Mouse (Mus musculus) midbrain, embryonic 14.5 days (tissue): ENCODE measurements around the gene Atp6ap1. TPM values are rescaled to one million over a fixed set of nuclear protein-coding genes. Genes with fewer than 3 reads are reported as not detected.

Experiments used
- ATAC-seq: fragments of 200-750 bp; cut with Nextera tagmentation; 2 replicates; pipeline ENCODE4 v1.8.0; 2017; ENCODE audit warnings: moderate number of reproducible peaks, moderate library complexity; ENCODE audit not compliant: low FRiP score, low TSS enrichment
- DNase-seq: peaks from one replicate; pipeline ENCODE4 v3.0.0-alpha.2; 2015
- H3K27ac ChIP-seq: fragments of 300-500 bp; sonication (generic); replicated peaks from 2 replicates; pipeline ENCODE4 v1.5.1; 2014; ENCODE audit warnings: mild to moderate bottlenecking, low read depth, low read length, moderate library complexity
- H3K27me3 ChIP-seq: fragments of 300-500 bp; sonication (generic); 2 replicates; pipeline ENCODE4 v1.6.1; 2014; ENCODE audit warnings: low read length, control low read depth, mixed read lengths; ENCODE audit not compliant: control insufficient read depth, insufficient read depth
- H3K36me3 ChIP-seq: fragments of 300-500 bp; sonication (generic); 2 replicates; pipeline ENCODE4 v1.6.1; 2014; ENCODE audit warnings: low read length, control low read depth; ENCODE audit not compliant: control insufficient read depth, insufficient read depth
- H3K4me1 ChIP-seq: fragments of 300-500 bp; sonication (generic); 2 replicates; pipeline ENCODE4 v1.6.1; 2014; ENCODE audit warnings: mild to moderate bottlenecking, antibody characterized with exemption, low read length, control low read depth; ENCODE audit not compliant: control insufficient read depth, insufficient read depth
- H3K4me2 ChIP-seq: fragments of 300-500 bp; sonication (generic); 2 replicates; pipeline ENCODE4 v1.6.1; 2014; ENCODE audit warnings: mild to moderate bottlenecking, low read length, moderate library complexity
- H3K4me3 ChIP-seq: fragments of 300-500 bp; sonication (generic); replicated peaks from 2 replicates; pipeline ENCODE4 v1.5.1; 2014; ENCODE audit warnings: low read depth, low read length
- H3K9ac ChIP-seq: fragments of 300-500 bp; sonication (generic); replicated peaks from 2 replicates; pipeline ENCODE4 v1.6.1; 2014; ENCODE audit warnings: mild to moderate bottlenecking, low read length, moderate library complexity
- H3K9me3 ChIP-seq: fragments of 300-500 bp; sonication (generic); 2 replicates; pipeline ENCODE4 v1.6.1; 2016; ENCODE audit warnings: low read length, control low read depth, mixed read lengths; ENCODE audit not compliant: control insufficient read depth
- WGBS: fragments of 180-500 bp; shearing (Covaris S2); extraction: QIAGEN DNeasy Blood & Tissue Kit; methylation state at CpG from one replicate; pipeline ENCODE4 v1.1.7; 2014; 5-methylcytosine and 5-hydroxymethylcytosine counted together
- polyA plus RNA-seq: library from polyadenylated mRNA; unstranded; fragments of >200 nt; fragmentation: Nextera tagmentation; extraction: Ambion mirVana; gene quantifications from 2 replicates; pipeline ENCODE4 v1.2.1, GENCODE M21; 2014

Atp6ap1 gene
- polyA plus RNA-seq, result 220 and 235 TPM in 2 replicates

DNA sequence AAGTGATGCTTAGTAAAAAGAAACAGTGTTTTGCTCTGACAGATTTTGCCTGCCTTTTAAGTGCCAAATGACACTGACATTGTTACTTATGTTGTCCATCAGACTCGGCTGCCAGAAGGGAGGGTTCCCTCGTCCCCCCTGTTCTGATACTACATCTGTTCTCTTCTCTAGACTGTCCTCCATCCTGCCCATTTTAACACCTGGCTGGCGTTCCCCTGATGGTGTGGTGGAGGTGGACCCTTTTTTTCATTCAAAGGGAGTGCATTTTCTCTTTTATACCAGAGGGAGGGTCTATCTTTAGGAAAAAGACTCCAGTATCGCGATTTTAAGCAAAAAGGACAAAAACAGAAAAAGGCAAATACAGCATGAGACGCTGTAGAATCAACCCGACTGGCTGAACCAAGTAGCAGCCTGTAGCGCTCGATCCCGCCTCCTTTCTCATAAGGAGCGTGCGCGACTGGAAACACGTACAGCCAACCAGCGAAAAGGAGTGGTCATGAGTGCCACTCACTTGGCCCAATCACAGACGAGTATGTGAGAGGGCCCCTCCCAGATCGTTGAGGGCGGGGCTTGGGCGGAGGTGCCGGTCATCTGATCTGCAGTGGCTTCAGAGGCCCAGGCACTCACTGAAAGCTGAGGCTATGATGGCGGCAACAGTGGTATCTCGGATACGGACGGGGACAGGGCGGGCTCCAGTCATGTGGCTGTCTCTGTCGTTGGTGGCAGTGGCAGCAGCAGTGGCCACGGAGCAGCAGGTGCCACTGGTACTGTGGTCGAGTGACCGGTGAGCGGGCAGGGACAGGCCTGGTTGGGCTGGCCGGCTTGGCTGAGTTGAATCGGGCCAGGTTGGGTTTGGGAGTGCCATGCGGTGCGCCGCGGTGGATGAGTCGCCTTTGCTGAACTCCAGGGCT is at the start of gene Atp6ap1:
Atp6ap1 (plus strand) TSS at position 560 of the 911 bp plus-strand sequence.
- Histone ChIP-seq H3K9ac (peak within 1 kb of the TSS; percentile 62), H3K27ac (peak within 1 kb of the TSS; percentile 70), H3K4me2 (peak within 1 kb of the TSS; percentile 62), H3K4me1 (0 out of 2 replicates have a peak, but pooled peaks cover 4% of the 10 kb centered on the region), H3K27me3 (no peaks in the 10 kb centered on the region), H3K36me3 (peaks cover 12% of the 10 kb centered on the region; the same call in 1 of the 2 replicates), H3K9me3 (no peaks in the 10 kb centered on the region), H3K4me3 (peak within 1 kb of the TSS; percentile 58)
- DNase-seq (peak; percentile 94), ATAC-seq (peak; percentile 98)
- whole genome bisulfite sequencing, result 19% methylated on average over 37 of the region's 37 CpGs

DNA sequence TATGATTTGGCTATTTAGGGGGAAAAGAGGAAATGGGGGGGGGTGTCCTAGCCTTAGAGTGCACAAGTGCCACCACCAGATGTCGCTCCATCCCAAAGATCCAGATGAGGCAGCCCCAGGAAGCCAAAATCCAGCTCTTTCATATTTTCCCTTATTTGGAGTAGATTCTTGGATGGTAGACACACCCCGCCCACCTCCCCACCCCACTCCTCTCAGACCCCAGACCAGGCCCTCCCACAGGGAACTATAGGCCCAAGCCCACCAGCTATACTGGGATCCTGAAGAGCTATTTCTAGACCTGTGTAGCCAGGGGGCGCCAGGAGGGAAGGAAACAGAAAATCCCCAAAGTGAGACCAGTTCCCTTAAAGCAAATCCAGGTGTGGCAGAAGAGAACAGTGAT is 48.2 kb upstream of the Atp6ap1 start:
- no peak overlapping the region for H3K4me3 ChIP-seq
- DNase-seq (peak; percentile 79), ATAC-seq (no peak)
- WGBS, result 19% methylated on average over 3 of the region's 3 CpGs
- H3K9me3 ChIP-seq, result no peaks in the 10 kb centered on the region
- H3K4me2 ChIP-seq, result 0 out of 2 replicates have a peak overlapping the region, but pooled peaks have one; percentile 59
- H3K9ac ChIP-seq, result no peak overlapping the region
- peaks cover 3% of the 10 kb centered on the region; the same call in 1 of the 2 replicates for H3K4me1 ChIP-seq
- H3K27ac ChIP-seq, result no peak overlapping the region
- no peaks in the 10 kb centered on the region for H3K36me3 ChIP-seq
- no peaks in the 10 kb centered on the region for H3K27me3 ChIP-seq

DNA sequence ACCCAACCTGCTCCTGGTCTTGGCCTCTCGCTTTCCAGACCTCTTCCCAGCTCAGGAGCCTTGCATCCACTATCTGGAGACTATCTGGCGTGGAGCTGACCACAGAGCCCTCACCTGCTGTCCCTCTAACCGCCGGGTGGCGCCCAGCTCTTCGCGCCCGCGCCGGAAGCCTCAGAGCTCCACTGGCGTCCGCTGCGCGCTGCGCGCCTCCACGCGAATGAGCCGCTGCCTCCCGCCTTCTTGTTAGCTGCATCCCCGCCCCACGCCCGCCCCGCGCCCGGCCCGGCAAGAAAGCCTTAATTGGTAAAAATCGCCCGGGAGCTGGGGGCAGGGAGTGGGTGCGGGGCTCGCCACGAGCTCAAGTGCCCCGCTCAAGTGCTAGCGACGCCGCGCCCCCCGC is 47.3 kb upstream of the Atp6ap1 start, which contains the start of gene Flna:
Flna (minus strand) TSS at position 206 of the 400 bp plus-strand sequence.
- no peaks in the 10 kb centered on the region for H3K27me3 ChIP-seq
- DNase-seq, result peak; percentile 79
- H3K4me1 ChIP-seq, result no peaks in the 10 kb centered on the region
- H3K9me3 ChIP-seq, result no peaks in the 10 kb centered on the region
- no peak for ATAC-seq
- H3K9ac ChIP-seq, result peak within 1 kb of the TSS; percentile 54
- peak within 1 kb of the TSS; percentile 45 for H3K27ac ChIP-seq
- H3K4me2 ChIP-seq, result peak within 1 kb of the TSS; percentile 59
- H3K36me3 ChIP-seq, result no peaks in the 10 kb centered on the region
- 21% methylated on average over 38 of the region's 38 CpGs for WGBS
- peak within 1 kb of the TSS; percentile 35 for H3K4me3 ChIP-seq

DNA sequence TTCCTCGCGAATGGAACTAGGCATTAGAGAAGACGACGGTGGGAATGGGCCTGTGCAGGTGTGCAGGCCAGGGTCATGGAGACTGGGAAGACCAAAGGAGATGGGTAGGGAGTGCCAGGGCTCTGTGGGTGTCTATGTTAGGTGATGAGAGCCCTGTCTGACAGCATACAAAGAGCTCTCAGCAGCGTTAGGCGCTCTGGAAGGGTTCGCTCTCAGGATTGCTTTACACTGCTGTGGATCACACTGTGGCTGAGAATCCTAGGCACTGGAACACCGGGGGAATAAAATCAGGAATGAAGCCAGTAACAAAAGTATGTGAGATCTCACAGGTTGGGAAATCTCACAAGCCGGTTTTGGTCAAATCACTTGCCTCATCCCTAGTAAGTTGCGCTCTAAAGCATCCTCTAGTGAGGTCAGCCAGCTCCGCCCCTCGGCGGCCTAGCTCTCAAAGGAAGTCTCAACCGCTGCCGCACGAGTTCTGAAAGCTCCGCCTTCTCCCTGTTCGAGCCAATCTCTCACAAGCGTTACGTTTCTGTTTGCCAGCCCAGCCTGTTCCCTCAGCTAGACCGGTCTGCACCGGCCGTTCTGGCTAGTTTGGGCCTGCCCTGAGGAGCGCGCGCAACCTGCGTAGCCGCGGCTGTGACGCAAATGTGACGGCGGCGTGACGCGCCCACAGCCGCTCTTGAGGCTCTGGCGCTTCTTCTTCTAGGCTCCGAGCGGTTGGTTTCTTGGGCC is 42.6 kb upstream of the Atp6ap1 start, which contains the start of gene Emd:
Emd (plus strand) TSS at position 535 of the 735 bp plus-strand sequence.
- peaks cover 4% of the 10 kb centered on the region; the same call in 1 of the 2 replicates for H3K4me1 ChIP-seq
- peak within 1 kb of the TSS; percentile 70 for H3K9ac ChIP-seq
- H3K4me2 ChIP-seq, result peak within 1 kb of the TSS; percentile 63
- DNase-seq (peak; percentile 91), ATAC-seq (peak; percentile 95)
- WGBS, result 30% methylated on average over 39 of the region's 39 CpGs
- peak within 1 kb of the TSS; percentile 87 for H3K27ac ChIP-seq
- H3K36me3 ChIP-seq, result peaks cover 12% of the 10 kb centered on the region; the same call in 1 of the 2 replicates
- peak within 1 kb of the TSS; percentile 53 for H3K4me3 ChIP-seq
- H3K27me3 ChIP-seq, result no peaks in the 10 kb centered on the region
- H3K9me3 ChIP-seq, result no peaks in the 10 kb centered on the region

DNA sequence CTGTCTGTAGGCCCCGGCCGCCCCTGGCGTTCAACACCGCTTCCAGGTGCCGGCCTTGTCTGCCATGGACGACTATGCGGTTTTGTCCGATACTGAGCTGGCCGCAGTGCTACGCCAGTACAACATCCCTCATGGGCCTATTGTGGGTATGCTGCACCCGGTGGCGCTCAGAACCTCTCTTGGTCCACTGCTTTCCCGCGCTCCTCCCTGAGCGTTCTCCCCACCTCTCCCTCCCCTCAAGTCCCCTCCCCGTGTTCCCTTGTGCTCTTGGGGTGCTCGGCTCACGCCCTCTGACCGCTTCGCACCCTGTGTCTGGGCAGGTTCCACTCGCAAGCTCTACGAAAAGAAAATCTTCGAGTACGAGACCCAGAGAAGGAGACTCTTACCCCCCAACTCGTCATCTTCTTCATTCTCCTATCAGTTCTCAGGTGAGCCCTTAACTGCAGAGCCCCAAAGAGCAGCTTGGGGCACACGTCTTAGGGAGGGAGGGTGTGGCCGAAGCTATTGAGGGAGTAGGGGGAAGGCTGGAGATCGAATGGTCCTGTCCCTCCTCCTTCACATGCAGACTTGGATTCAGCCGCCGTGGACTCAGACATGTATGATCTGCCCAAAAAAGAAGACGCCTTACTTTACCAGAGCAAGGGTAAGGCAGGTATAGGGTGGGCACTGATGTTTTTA is 41.9 kb upstream of the Atp6ap1 start:
- H3K27ac ChIP-seq, result peak overlapping the region; percentile 87
- WGBS, result 23% methylated on average over 30 of the region's 31 CpGs
- H3K4me3 ChIP-seq, result peak overlapping the region; percentile 53
- DNase-seq (no peak), ATAC-seq (no peak; the same call in 1 of the 2 replicates)
- H3K36me3 ChIP-seq, result peaks cover 12% of the 10 kb centered on the region; the same call in 1 of the 2 replicates
- H3K4me2 ChIP-seq, result peak overlapping the region; percentile 63
- no peaks in the 10 kb centered on the region for H3K27me3 ChIP-seq
- H3K9me3 ChIP-seq, result no peaks in the 10 kb centered on the region
- peaks cover 4% of the 10 kb centered on the region; the same call in 1 of the 2 replicates for H3K4me1 ChIP-seq
- peak overlapping the region; percentile 70 for H3K9ac ChIP-seq

DNA sequence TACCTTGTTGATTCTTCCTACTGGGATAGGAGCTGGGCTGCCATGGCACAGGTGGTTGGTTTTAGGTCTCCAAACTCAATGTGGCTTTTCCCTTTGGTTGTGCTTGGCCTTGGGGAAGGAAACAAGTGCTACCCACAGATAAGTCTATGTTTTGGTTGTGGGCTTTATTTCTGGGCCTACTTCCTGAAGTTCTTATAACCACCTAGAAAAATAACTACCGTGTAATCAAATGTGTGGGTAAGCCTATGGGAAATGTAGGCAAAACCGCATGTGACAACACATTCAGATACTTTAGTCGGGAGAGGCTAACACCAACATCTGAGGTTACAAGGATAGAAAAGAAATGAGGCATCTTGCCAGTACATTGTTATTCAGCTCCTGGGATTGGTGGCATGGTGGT is 39.2 kb upstream of the Atp6ap1 start:
- no peak overlapping the region for H3K27ac ChIP-seq
- no peak overlapping the region for H3K4me3 ChIP-seq
- no peak overlapping the region for H3K9ac ChIP-seq
- WGBS, result 91% methylated on average over 3 of the region's 3 CpGs
- peaks cover 4% of the 10 kb centered on the region; the same call in 1 of the 2 replicates for H3K4me1 ChIP-seq
- DNase-seq (no peak), ATAC-seq (no peak)
- no peak overlapping the region for H3K4me2 ChIP-seq
- no peaks in the 10 kb centered on the region for H3K9me3 ChIP-seq
- peaks cover 12% of the 10 kb centered on the region; the same call in 1 of the 2 replicates for H3K36me3 ChIP-seq
- H3K27me3 ChIP-seq, result no peaks in the 10 kb centered on the region

DNA sequence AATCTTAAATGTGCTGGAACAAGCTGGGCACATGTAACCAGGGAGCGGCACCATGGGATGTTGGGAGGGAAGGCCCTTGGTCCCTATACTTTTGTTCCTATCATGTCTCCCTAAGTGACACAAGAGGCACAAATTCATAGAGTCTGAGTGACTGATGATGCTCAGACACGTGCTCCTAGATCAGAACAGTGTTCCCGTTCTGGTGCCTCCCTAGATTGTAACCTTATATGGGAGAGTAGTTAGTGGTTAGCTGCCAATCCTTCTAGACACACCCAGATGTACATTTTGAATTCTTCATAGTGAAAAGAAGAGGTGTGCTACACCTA is 27.2 kb upstream of the Atp6ap1 start:
- peak overlapping the region; percentile 54 for H3K9ac ChIP-seq
- ATAC-seq (0 out of 2 replicates have a peak, but pooled peaks have one; percentile 5), DNase-seq (no peak)
- no peaks in the 10 kb centered on the region for H3K27me3 ChIP-seq
- H3K4me3 ChIP-seq, result peak overlapping the region; percentile 52
- WGBS, result 33% methylated on average over 3 of the region's 3 CpGs
- H3K36me3 ChIP-seq, result peaks cover 12% of the 10 kb centered on the region; the same call in 1 of the 2 replicates
- H3K4me2 ChIP-seq, result peak overlapping the region; percentile 61
- H3K9me3 ChIP-seq, result no peaks in the 10 kb centered on the region
- H3K27ac ChIP-seq, result peak overlapping the region; percentile 97
- 0 out of 2 replicates have a peak, but pooled peaks cover 2% of the 10 kb centered on the region for H3K4me1 ChIP-seq
